Mouse (Mus musculus) cerebellum, adult 11 months (tissue): ENCODE measurements around the gene Fkbp4.

Experiments
- DNase-seq: peaks from one replicate; pipeline ENCODE4 v3.0.0; 2022

Gene Fkbp4

GRCm38 (mm10) chr6:128438317-128438870 lies at the start of gene Fkbp4:
TSS of gene Fkbp4 (minus strand) at chr6:128438677.
- peak; percentile 91 for DNase-seq

- no peak for DNase-seq
Measured at GRCm38 (mm10) chr6:128487736-128488135, 49.3 kb upstream of the Fkbp4 start.

GRCm38 (mm10) chr6:128479463-128480454 lies 41.3 kb upstream of the Fkbp4 start:
- DNase-seq = peak; percentile 94

GRCm38 (mm10) chr6:128477495-128477894 lies 39.0 kb upstream of the Fkbp4 start:
- DNase-seq = no peak

GRCm38 (mm10) chr6:128474112-128474511 lies 35.6 kb upstream of the Fkbp4 start:
- no peak for DNase-seq

GRCm38 (mm10) chr6:128469451-128469850 lies 31.0 kb upstream of the Fkbp4 start:
- peak; percentile 6 for DNase-seq

GRCm38 (mm10) chr6:128467298-128467697 lies 28.8 kb upstream of the Fkbp4 start:
- no peak for DNase-seq

- no peak for DNase-seq
Measured at GRCm38 (mm10) chr6:128466563-128466962, 28.1 kb upstream of the Fkbp4 start.

- DNase-seq = no peak
Measured at GRCm38 (mm10) chr6:128466043-128466442, 27.6 kb upstream of the Fkbp4 start.

- DNase-seq = no peak
Measured at GRCm38 (mm10) chr6:128464996-128465395, 26.5 kb upstream of the Fkbp4 start.

GRCm38 (mm10) chr6:128461606-128462005 lies 23.1 kb upstream of the Fkbp4 start:
- no peak for DNase-seq

GRCm38 (mm10) chr6:128460729-128461503 lies 22.4 kb upstream of the Fkbp4 start:
- no peak for DNase-seq

- DNase-seq = no peak
Measured at GRCm38 (mm10) chr6:128460321-128460720, 21.8 kb upstream of the Fkbp4 start.

GRCm38 (mm10) chr6:128457186-128457585 lies 18.7 kb upstream of the Fkbp4 start:
- DNase-seq = no peak

GRCm38 (mm10) chr6:128455835-128456605 lies 17.5 kb upstream of the Fkbp4 start:
- no peak for DNase-seq

GRCm38 (mm10) chr6:128447063-128447462 lies 8.6 kb upstream of the Fkbp4 start:
- no peak for DNase-seq

GRCm38 (mm10) chr6:128445761-128446535 lies 7.5 kb upstream of the Fkbp4 start:
- DNase-seq = no peak

- no peak for DNase-seq
Measured at GRCm38 (mm10) chr6:128440238-128440637, 1.8 kb upstream of the Fkbp4 start.

- DNase-seq = no peak
Measured at GRCm38 (mm10) chr6:128438871-128439341, 429 bp upstream of the Fkbp4 start.

GRCm38 (mm10) chr6:128437731-128438316 lies 653 bp downstream of the Fkbp4 start:
- peak; percentile 67 for DNase-seq

GRCm38 (mm10) chr6:128437288-128437687 lies 1.2 kb downstream of the Fkbp4 start:
- DNase-seq = no peak
